Mouse (Mus musculus): ENCODE data around the gene Prph. TPM values are rescaled to one million over a fixed set of nuclear protein-coding genes. Genes with fewer than 3 reads are reported as not detected.

Gene Prph
- polyA plus RNA-seq, 1 experiment from 2014 or later, result 0.11 TPM

GRCm38 (mm10) chr15:99030585-99031387 lies 24.2 kb upstream of the Prph start:
- Histone ChIP-seq H3K27ac (replicated peaks; ENCODE audit: low read depth, low read length) (no peak overlapping the region), H3K36me3 (ENCODE audit: control insufficient read depth, insufficient read depth, low read length) (peaks cover 4% of the 10 kb centered on the region; the same call in 1 of the 2 replicates), H3K4me1 (ENCODE audit: control insufficient read depth, insufficient read depth, low read length) (peaks cover 8% of the 10 kb centered on the region; the same call in 1 of the 2 replicates), H3K9ac (ENCODE audit: low read length) (peak overlapping the region; percentile 38), H3K4me2 (ENCODE audit: low read depth, severe bottlenecking) (peak overlapping the region; percentile 76), H3K9me3 (ENCODE audit: control insufficient read depth, low read length) (no peaks in the 10 kb centered on the region), H3K27me3 (ENCODE audit: control insufficient read depth, insufficient read depth, low read length) (no peaks in the 10 kb centered on the region), H3K4me3 (ENCODE audit: low read depth, low read length) (peak overlapping the region; percentile 56)
- ATAC-seq (ENCODE audit: insufficient number of reproducible peaks, low FRiP score, low TSS enrichment, low read depth) (no peak), DNase-seq (ENCODE audit: low spot score) (peak; percentile 46)
- WGBS, result 12% methylated on average over 26 of the region's 26 CpGs

GRCm38 (mm10) chr15:99031388-99031675 lies 23.6 kb upstream of the Prph start:
- WGBS, result 88% methylated on average over 4 of the region's 4 CpGs
- Histone ChIP-seq H3K9me3 (ENCODE audit: control insufficient read depth, low read length) (no peaks in the 10 kb centered on the region), H3K4me2 (ENCODE audit: low read depth, severe bottlenecking) (peak overlapping the region; percentile 76), H3K4me3 (ENCODE audit: low read depth, low read length) (peak overlapping the region; percentile 56), H3K4me1 (ENCODE audit: control insufficient read depth, insufficient read depth, low read length) (peaks cover 8% of the 10 kb centered on the region; the same call in 1 of the 2 replicates), H3K36me3 (ENCODE audit: control insufficient read depth, insufficient read depth, low read length) (peaks cover 9% of the 10 kb centered on the region), H3K27me3 (ENCODE audit: control insufficient read depth, insufficient read depth, low read length) (no peaks in the 10 kb centered on the region), H3K27ac (replicated peaks; ENCODE audit: low read depth, low read length) (no peak overlapping the region), H3K9ac (ENCODE audit: low read length) (no peak overlapping the region)
- ATAC-seq (ENCODE audit: insufficient number of reproducible peaks, low FRiP score, low TSS enrichment, low read depth) (no peak), DNase-seq (ENCODE audit: low spot score) (no peak)

DNA sequence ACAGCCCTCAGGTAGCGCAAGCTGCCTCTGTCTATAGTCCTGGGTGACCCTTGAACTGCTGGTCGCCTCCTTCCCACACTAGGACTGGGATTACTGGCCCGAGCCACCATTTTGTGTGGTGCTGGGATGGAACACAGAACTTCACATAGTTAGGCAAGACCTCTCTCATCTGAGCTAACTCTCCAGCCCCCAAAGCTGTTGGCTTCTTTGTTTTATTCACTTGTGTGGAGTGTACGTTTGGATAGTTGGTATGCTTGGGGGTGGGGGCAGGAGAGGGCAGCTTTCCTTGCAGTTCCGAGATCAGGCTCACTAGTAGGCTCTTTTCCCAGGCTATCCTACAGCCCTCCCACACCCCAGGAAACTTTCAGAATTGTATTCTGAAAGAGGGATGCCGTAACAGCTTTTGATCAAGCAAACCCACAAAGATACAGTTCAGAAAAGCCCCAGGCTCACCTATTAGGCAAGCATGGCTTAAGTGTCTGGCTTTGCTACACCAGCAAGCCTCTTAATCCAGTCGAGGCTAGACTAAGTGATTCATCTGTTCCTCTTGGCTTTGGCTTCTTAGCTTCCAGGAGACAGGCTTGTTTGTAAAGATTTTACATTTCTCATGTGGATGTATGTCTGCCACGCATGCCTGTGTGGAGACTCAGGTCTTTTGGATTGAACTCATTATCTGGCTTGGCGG lies 22.8 kb upstream of the Prph start:
- H3K9ac ChIP-seq (ENCODE audit: low read length), result peak overlapping the region; percentile 27
- WGBS, result 87% methylated on average over 9 of the region's 9 CpGs
- H3K36me3 ChIP-seq (ENCODE audit: control insufficient read depth, insufficient read depth, low read length), result peaks cover 10% of the 10 kb centered on the region
- no peaks in the 10 kb centered on the region for H3K9me3 ChIP-seq (ENCODE audit: control insufficient read depth, low read length)
- H3K4me3 ChIP-seq (ENCODE audit: low read depth, low read length), result 0 out of 2 replicates have a peak overlapping the region, but pooled peaks have one; percentile 8
- H3K4me2 ChIP-seq (ENCODE audit: low read depth, severe bottlenecking), result peak overlapping the region; percentile 76
- DNase-seq (ENCODE audit: low spot score), result no peak
- peaks cover 8% of the 10 kb centered on the region; the same call in 1 of the 2 replicates for H3K4me1 ChIP-seq (ENCODE audit: control insufficient read depth, insufficient read depth, low read length)
- no peak for ATAC-seq (ENCODE audit: insufficient number of reproducible peaks, low FRiP score, low TSS enrichment, low read depth)
- H3K27ac ChIP-seq (replicated peaks; ENCODE audit: low read depth, low read length), result no peak overlapping the region
- no peaks in the 10 kb centered on the region for H3K27me3 ChIP-seq (ENCODE audit: control insufficient read depth, insufficient read depth, low read length)

GRCm38 (mm10) chr15:99032726-99033250 lies 22.2 kb upstream of the Prph start:
- no peak overlapping the region; the same call in 1 of the 2 replicates for H3K9ac ChIP-seq (ENCODE audit: low read length)
- H3K4me3 ChIP-seq (ENCODE audit: low read depth, low read length), result no peak overlapping the region
- WGBS, result 86% methylated on average over 7 of the region's 7 CpGs
- peaks cover 8% of the 10 kb centered on the region; the same call in 1 of the 2 replicates for H3K4me1 ChIP-seq (ENCODE audit: control insufficient read depth, insufficient read depth, low read length)
- H3K4me2 ChIP-seq (ENCODE audit: low read depth, severe bottlenecking), result peak overlapping the region; percentile 76; the same call in 1 of the 2 replicates
- H3K27ac ChIP-seq (replicated peaks; ENCODE audit: low read depth, low read length), result no peak overlapping the region
- DNase-seq (ENCODE audit: low spot score), result no peak
- no peaks in the 10 kb centered on the region for H3K27me3 ChIP-seq (ENCODE audit: control insufficient read depth, insufficient read depth, low read length)
- H3K9me3 ChIP-seq (ENCODE audit: control insufficient read depth, low read length), result no peaks in the 10 kb centered on the region
- no peak for ATAC-seq (ENCODE audit: insufficient number of reproducible peaks, low FRiP score, low TSS enrichment, low read depth)
- H3K36me3 ChIP-seq (ENCODE audit: control insufficient read depth, insufficient read depth, low read length), result peaks cover 10% of the 10 kb centered on the region

GRCm38 (mm10) chr15:99033498-99034270 lies 21.3 kb upstream of the Prph start:
- no peak overlapping the region for H3K4me3 ChIP-seq (ENCODE audit: low read depth, low read length)
- no peaks in the 10 kb centered on the region for H3K27me3 ChIP-seq (ENCODE audit: control insufficient read depth, insufficient read depth, low read length)
- 94% methylated on average over 7 of the region's 7 CpGs for whole genome bisulfite sequencing
- no peak overlapping the region for H3K4me2 ChIP-seq (ENCODE audit: low read depth, severe bottlenecking)
- DNase-seq (ENCODE audit: low spot score), result no peak
- peaks cover 12% of the 10 kb centered on the region for H3K36me3 ChIP-seq (ENCODE audit: control insufficient read depth, insufficient read depth, low read length)
- ATAC-seq (ENCODE audit: insufficient number of reproducible peaks, low FRiP score, low TSS enrichment, low read depth), result no peak
- H3K27ac ChIP-seq (replicated peaks; ENCODE audit: low read depth, low read length), result no peak overlapping the region
- peaks cover 8% of the 10 kb centered on the region; the same call in 1 of the 2 replicates for H3K4me1 ChIP-seq (ENCODE audit: control insufficient read depth, insufficient read depth, low read length)
- no peak overlapping the region for H3K9ac ChIP-seq (ENCODE audit: low read length)
- H3K9me3 ChIP-seq (ENCODE audit: control insufficient read depth, low read length), result no peaks in the 10 kb centered on the region

DNA sequence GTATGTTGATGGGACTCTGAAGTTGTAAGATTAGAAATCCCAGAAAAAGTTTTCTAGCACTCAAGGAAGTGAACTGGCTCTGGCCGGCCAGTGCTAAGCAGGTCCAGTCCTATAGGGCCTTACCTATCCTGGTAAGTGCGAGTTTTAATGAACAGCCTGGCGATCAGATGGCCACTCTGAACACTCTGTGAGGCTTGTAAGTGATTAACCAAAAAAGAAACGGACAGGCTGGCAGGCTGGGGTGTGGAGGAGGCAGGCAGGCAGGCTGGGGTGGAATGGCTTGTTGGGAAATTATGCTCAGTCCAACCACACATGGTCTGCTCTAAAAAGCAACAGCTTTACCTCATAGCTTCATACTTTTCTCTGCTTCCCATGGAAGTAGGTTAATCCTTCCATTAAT lies 19.5 kb upstream of the Prph start:
- Histone ChIP-seq H3K9me3 (ENCODE audit: control insufficient read depth, low read length) (no peaks in the 10 kb centered on the region), H3K9ac (ENCODE audit: low read length) (no peak overlapping the region), H3K36me3 (ENCODE audit: control insufficient read depth, insufficient read depth, low read length) (peaks cover 12% of the 10 kb centered on the region), H3K4me2 (ENCODE audit: low read depth, severe bottlenecking) (no peak overlapping the region), H3K4me3 (ENCODE audit: low read depth, low read length) (no peak overlapping the region), H3K27me3 (ENCODE audit: control insufficient read depth, insufficient read depth, low read length) (no peaks in the 10 kb centered on the region), H3K4me1 (ENCODE audit: control insufficient read depth, insufficient read depth, low read length) (peaks cover 8% of the 10 kb centered on the region; the same call in 1 of the 2 replicates), H3K27ac (replicated peaks; ENCODE audit: low read depth, low read length) (no peak overlapping the region)
- ATAC-seq (ENCODE audit: insufficient number of reproducible peaks, low FRiP score, low TSS enrichment, low read depth) (no peak), DNase-seq (ENCODE audit: low spot score) (no peak)
- 80% methylated on average over 4 of the region's 4 CpGs for WGBS

GRCm38 (mm10) chr15:99036249-99036905 lies 18.6 kb upstream of the Prph start:
- no peak overlapping the region for H3K27ac ChIP-seq (replicated peaks; ENCODE audit: low read depth, low read length)
- no peaks in the 10 kb centered on the region for H3K9me3 ChIP-seq (ENCODE audit: control insufficient read depth, low read length)
- no peak for DNase-seq (ENCODE audit: low spot score)
- no peak for ATAC-seq (ENCODE audit: insufficient number of reproducible peaks, low FRiP score, low TSS enrichment, low read depth)
- H3K4me1 ChIP-seq (ENCODE audit: control insufficient read depth, insufficient read depth, low read length), result peaks cover 8% of the 10 kb centered on the region; the same call in 1 of the 2 replicates
- H3K27me3 ChIP-seq (ENCODE audit: control insufficient read depth, insufficient read depth, low read length), result no peaks in the 10 kb centered on the region
- no peak overlapping the region for H3K9ac ChIP-seq (ENCODE audit: low read length)
- peaks cover 12% of the 10 kb centered on the region for H3K36me3 ChIP-seq (ENCODE audit: control insufficient read depth, insufficient read depth, low read length)
- no peak overlapping the region for H3K4me2 ChIP-seq (ENCODE audit: low read depth, severe bottlenecking)
- no peak overlapping the region for H3K4me3 ChIP-seq (ENCODE audit: low read depth, low read length)
- WGBS, result 94% methylated on average over 8 of the region's 8 CpGs

Measured in limb, embryonic 11.5 days (tissue).